Mouse (Mus musculus): ENCODE measurements around the gene Pfkp.

DNA sequence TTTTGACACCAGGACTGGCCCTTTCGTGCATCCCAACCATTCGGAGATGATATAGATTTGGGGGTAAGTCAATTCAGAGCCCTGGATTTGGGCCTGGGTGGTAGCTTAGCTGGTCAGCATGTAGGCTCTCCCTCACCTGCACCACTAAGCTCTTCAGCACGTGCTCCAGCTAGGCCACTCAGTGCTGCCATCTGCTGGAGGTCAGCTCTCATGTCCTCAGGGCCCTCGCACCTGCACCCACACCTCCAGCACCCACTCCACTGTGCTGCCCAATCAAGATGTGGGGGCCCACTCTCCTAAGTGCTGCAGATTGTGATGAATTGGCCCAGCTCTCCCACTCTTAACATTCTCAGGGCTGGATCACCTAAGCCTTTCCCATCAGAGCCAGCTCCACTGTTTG lies 41.4 kb upstream of the Pfkp start:
- TF ChIP-seq MAZ (IDR thresholded peaks at IDR 0.05; ENCODE audit: low read depth, low read length) = no peak
- TF ChIP-seq USF1 (IDR thresholded peaks at IDR 0.05; ENCODE audit: low read depth, low read length) = peak; percentile 47; the same call in 1 of the 2 replicates
- peak; percentile 90 for TF ChIP-seq MAX (IDR thresholded peaks at IDR 0.05; ENCODE audit: low read length)
- TF ChIP-seq HCFC1 (IDR thresholded peaks at IDR 0.05; ENCODE audit: low read depth, low read length) = no peak
- TF ChIP-seq POLR2A (IDR thresholded peaks at IDR 0.05; ENCODE audit: control insufficient read depth in 1 of 2, insufficient read depth in 1 of 2, low read depth in 1 of 2, low read length in 2 of 2, poor library complexity in 1 of 2) = no peak
- no peak for TF ChIP-seq RCOR1 (IDR thresholded peaks at IDR 0.05; ENCODE audit: low read depth, low read length)
- peak; percentile 64 to 83 (median 67) for TF ChIP-seq CTCF (IDR thresholded peaks at IDR 0.05 in 2 of 3, conservative IDR thresholded peaks at IDR 0.05 in 1 of 3; ENCODE audit: control insufficient read depth in 1 of 3, insufficient read depth in 1 of 3, low read depth in 2 of 3, low read length in 3 of 3, poor library complexity in 1 of 3, severe bottlenecking in 1 of 3)
- TF ChIP-seq MXI1 (IDR thresholded peaks at IDR 0.05; ENCODE audit: low read depth, low read length) = 0 out of 2 replicates have a peak, but pooled peaks have one; percentile 25
